Mouse (Mus musculus): ENCODE measurements around the gene Plin1.

DNA sequence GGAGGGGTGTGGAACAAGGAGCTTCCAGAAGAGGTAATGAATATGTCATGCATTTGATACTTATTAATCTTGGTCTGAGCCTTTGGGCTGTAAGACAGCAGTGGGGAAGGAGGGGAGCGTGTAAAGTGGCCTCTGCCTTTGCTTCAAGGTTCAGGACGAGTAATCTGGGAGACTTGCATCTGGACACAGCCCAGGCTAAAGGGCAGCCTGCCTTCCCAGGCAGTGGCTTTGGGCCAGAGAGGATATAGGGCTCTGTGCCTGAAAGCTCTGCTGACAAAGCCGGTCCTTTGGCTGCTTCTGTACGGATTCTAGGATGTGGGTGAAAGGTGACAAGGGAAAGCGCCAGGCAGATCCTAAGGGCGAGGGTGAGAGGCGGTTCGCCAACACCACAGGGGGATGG is 1.9 kb upstream of the Plin1 start:
- no peak for TF ChIP-seq CTCF (IDR thresholded peaks at IDR 0.05; ENCODE audit: low read depth)
- no peak for TF ChIP-seq EP300 (IDR thresholded peaks at IDR 0.05; ENCODE audit: low read depth)
